Mouse (Mus musculus): ENCODE data around the gene Ephb3.
"Not testable (repeated sequence)": the region's sequence is repeated elsewhere in the genome, so short reads cannot be mapped to it uniquely, and the experiment has no call there.

Ephb3 gene

DNA sequence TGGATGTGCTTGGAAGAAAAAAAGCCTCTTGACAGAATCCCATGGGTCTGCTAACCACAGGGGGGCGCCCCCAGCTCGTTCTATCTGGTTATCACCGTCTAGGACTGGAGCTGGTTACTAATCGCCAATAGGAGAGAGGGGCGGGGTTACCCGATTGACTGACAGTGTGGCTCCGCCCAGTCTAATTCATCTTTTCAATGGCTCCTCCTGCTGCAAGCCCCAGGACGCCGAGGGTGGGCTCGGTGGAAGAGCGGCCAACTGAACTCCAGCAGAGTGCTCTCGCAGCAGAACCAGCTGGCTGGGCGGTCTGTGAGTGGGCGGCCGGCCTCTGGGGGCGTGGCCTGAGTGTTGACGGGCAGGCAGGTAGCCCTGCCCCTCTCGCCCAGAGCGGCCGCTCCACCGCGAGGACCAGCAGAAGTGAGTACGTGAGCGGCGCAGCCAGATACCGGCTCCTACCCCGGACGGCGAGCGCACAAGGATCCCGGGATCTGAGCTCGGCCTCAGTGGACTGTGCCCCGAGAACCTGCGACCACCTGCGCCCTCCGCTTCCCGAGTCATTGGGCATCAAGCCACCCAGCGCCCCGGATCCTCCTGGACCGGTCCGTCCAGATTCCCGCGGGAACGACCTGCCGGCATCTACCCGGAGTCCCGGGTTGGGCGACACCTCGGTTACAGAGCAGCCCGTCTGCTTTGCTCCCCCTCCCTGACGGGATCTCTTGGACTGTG lies at the start of gene Ephb3:
Ephb3 (plus strand) TSS at position 389 of the 726 bp plus-strand sequence.
- peak; percentile 98 to 99 for DNase-seq (ENCODE audit: low spot score in 2 of 2)

DNA sequence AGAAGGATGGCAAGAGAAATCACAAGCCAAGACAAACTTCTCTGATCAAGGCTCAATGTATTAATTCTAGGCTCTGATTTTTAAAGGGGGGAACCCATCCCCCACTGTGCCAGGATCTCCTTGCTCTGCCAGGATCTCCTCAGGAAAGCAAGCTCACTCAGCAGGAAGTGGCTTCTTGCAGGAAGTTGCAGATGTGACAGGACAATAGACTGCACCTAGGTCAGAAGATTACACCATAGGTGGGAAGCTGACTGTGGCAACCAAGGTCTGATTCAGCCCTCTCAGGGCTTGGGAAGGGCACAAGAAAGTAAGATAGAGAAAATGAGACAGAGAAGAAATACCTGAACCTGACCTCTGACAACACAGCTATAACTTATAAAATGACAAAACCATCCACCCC lies 48.3 kb upstream of the Ephb3 start:
- DNase-seq (ENCODE audit: low spot score in 2 of 2): not testable (repeated sequence)

DNA sequence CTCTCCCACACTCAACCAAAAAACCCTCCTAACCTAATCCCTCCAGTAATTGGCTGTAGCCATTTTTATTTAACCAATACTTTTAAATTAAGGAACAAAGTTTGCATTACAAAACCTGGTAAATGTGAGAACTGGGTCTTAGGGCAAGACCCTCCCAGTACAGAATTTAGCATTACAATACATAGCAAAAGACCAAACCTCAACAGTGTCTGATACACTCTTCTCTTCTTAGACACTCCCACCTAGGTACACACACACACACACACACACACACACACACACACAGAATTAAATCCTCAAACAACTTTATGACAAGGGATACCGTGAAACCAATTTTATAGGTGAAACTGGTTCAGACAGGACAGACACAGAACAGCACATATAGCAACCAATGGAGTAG lies 45.3 kb upstream of the Ephb3 start:
- DNase-seq (ENCODE audit: low spot score in 2 of 2): not testable (repeated sequence)

DNA sequence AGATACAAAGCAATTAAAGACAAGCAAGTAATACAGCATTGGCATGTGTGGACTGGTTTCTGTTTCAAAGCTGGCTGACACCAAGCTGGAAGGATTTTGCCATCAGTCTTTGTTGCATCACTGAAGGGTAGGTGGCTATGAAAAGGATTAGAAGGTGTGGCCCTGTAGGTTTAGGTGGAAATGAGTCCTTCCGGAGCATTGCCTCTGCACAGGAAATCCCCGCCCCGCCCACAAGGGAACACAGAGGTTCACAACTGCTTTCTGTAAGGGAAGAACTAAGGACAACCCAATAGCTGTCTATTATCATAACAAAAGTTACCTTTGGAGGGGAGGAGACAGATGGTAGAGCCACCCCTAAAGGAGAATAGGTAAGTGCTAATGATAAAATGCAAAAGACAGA lies 41.1 kb upstream of the Ephb3 start:
- not testable (repeated sequence) for DNase-seq (ENCODE audit: low spot score in 2 of 2)

DNA sequence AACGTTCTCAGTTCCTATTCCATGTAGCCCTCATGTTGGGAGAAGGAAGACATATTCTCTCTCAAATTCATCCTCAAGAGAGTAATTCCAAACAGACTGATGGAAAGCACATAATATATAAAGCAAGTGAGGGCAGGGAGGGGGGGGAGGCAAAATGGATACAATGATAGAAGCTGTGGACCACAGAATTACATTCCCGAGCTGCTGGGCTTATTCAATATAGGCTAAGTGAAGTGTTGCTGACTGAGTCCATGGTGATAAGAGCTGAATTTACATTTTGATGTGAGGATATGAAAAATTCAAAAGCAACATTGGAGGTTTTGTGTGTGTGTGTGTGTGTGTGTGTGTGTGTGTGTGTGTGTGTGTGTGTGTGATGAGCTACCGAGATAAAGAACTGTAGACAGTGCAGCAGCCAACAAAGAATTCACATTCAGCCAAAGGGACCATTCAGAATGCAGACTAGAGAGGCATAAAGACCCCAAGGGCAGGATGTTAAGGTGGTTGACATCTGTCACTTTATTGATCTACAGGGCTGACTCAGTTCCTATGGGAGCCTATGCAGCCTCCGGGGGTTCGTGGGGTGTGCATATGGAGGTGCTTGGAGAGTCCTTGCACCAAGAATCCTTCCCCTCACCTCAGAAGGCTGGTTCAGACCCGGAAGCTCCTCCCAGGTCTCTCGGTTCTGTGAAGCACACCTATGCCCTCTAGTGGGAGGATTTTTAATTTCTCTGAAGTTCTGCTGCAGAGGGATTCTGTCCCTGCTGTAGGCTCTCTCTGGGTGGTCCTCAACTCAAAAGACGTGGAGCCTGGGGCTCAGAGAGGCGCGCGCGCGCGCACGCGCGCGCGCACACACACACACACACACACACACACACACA lies 39.0 kb upstream of the Ephb3 start:
- not testable (repeated sequence) for DNase-seq (ENCODE audit: low spot score in 2 of 2)

DNA sequence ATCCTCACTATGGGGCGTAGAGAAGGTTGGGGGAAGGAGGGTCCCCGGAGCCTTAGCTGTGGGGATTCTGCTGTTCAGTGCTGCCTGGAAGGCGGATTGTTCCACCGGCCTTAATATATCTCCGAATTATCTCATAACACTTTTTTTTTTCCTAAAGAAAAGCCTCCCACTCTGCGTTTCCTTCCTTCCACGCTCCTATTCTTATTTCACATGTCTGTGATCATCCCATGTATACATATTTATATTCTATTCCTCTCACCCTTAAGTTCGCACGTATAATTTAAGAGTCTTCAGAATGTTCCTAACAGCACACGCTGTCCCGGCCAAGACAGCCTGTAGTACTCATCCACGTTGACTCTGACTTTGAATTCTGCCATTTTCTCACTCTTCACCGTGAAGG lies 35.8 kb upstream of the Ephb3 start:
- no peak for DNase-seq (ENCODE audit: low spot score in 2 of 2)

DNA sequence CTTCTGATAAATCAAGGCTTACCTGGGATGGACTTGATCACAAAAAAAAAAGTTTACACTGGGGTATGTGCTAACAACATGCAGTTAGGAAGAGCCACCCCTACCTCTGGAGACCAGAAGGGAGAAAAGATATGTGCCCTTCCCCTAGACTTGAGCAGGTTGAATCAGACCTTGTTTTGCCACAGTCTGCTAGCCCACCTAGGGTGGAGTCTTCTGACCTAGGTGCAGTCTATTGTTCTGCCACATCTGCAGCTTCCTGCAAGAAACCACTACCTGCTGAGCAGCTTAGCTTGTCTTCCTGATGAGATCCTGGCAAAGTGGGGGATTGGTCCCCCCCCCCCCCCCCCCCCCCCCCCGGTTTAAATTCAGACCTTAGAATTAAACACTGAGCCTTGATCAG lies 29.3 kb upstream of the Ephb3 start:
- no peak for DNase-seq (ENCODE audit: low spot score in 2 of 2)

DNA sequence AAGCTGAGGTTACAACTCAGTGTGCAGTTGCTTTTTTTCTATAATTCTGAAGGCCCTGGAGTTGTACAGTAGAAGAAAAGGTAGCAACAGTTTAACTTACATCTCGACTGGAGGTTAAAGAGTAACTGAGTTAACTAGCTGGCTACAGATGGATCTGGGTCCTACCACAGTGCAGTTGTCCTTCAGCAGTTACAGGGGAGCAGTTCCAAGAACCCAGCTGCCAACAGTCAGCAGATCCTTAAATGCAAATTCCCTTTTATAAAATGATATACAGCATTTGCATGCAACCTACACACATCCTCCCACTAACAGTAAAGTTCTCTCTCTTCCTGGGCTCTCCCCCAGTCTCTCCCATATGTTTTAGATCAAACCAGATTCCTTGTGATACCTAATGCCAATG lies 22.4 kb upstream of the Ephb3 start:
- no peak for DNase-seq (ENCODE audit: low spot score in 2 of 2)

DNA sequence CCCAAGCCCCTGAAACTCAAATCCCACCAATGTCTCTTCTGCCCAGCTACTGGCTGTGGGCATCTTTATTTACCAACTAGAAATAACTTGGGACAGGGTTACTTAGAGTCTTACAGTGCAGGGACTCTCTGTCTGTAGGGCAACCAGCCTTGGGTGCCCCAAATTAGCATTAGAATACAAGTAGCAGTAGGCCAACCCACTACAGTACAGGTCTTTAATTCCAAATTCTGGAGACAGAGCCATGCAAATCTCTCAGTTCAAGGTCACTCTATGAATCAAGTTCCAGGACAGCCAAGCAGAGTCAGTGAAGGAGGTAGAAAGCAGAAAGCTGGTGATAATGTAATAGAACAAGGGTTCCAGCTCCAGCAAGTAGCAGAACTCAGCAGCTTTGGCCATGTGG lies 19.9 kb upstream of the Ephb3 start:
- DNase-seq (ENCODE audit: low spot score in 2 of 2): no peak

DNA sequence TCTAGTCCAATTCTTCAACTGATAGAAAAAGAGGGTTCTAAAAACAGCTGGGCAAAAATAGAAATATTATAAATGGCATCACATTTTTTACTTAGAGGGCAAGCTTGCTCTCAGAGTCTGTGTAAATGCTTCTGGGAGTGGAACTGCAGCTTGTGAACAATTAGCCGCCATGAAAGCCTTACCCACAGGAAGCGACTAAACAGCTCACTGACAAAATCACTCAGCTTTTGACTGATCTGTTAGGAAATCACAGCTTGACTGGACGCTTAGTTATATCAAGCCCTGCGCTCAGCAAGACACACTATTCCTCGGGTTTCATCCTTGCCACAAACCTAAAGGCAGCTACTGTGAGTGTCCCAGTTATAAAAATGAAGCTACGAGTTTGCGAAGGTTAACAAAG lies 17.0 kb upstream of the Ephb3 start:
- no peak for DNase-seq (ENCODE audit: low spot score in 2 of 2)

DNA sequence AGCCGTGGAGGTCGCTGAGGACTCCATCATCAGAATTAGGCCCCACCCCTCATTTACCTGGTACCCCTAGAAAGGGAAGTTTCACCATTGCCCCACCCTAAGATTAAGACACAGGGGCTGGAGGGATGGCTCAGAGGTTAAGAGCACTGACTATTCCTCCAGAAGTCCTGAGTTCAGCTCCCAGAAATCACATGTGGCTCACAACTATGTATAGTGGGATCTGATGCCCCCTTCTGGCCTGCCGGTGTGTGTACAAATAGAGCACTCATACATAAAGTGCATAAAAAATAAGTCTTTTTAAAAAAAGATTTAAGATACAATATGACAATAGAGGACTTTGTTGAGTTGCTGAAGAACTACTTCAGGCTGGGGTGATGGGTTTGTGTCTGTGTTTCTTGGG lies 16.2 kb upstream of the Ephb3 start:
- no peak for DNase-seq (ENCODE audit: low spot score in 2 of 2)

DNA sequence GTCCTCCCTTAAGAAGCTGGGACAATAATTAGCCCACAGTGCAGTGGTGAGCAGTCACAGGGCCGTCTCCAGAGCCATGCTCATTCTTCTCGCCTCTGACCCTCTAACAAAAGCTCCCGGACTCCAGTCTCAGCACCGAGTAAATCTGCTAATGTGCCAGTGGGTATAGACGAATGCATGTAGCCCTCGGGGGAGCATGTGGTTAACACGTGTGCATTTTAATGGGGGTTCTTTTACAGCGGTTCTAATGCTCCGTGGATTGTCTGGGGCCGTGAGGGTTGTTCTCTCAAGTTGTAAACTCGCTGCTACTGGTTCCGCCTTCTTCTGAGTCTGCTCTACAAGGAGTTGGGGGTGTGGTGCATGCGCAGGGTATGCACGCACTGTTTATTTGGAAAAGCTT lies 13.0 kb upstream of the Ephb3 start:
- no peak for DNase-seq (ENCODE audit: low spot score in 2 of 2)

DNA sequence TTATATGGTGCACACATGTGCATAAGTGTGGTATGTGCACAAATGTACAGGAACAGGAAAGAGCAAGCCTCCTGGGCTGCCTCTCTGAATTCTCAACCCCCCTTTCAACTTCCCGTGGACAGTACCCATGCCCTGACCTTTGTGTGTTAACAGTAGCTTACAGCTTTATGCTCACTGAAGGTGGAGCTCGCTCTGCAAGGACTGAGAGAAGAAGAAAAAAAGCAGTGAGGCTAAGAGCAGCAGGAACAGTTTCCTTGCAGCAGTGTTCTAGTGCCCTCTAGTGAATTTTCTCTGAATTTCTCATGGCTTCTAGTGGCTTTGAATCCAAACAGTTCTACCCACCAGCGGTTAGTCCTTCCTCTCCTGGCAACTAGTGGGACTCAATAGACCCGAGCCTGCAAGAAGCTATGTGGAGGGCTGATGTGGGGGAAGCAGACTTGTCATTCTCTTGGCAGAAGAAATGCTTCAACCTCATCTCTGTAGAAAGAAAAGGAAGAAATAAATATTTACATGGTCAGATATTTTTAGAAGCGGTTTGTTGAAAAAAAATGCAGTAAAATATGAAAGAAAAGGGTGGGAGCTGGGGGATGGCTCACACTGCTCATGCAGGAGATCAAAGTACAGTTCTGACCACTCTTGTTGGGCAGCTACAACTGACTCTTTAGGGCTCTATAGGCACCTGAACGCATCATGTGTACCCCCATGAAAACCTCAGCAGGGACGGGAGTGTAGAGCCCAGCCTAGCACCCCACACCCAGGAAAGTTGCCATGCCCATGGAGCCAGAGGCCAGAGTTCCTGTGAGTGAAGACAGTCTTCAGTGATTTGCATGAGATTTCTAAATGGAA lies 11.8 kb upstream of the Ephb3 start:
- DNase-seq (ENCODE audit: low spot score in 2 of 2): no peak

DNA sequence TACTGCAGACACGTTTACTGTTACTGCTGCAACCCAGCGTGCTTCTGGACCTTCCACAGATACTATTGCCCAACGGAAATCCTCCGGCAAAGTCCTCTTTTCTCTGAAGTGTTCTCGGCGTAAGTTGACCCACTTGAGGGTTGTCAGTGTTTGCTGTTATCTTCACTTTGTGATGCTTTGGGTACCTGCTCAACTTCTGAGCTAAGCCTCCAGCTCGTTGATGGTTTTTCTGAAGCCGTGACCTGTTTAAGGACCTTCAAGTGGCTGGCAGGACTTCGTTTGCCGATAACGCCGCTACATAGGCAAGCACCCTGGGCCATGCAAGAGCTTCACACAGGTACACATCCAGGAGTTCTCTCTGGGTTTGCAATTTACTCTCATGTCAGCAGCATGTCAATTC lies 10.4 kb upstream of the Ephb3 start:
- no peak for DNase-seq (ENCODE audit: low spot score in 2 of 2)

DNA sequence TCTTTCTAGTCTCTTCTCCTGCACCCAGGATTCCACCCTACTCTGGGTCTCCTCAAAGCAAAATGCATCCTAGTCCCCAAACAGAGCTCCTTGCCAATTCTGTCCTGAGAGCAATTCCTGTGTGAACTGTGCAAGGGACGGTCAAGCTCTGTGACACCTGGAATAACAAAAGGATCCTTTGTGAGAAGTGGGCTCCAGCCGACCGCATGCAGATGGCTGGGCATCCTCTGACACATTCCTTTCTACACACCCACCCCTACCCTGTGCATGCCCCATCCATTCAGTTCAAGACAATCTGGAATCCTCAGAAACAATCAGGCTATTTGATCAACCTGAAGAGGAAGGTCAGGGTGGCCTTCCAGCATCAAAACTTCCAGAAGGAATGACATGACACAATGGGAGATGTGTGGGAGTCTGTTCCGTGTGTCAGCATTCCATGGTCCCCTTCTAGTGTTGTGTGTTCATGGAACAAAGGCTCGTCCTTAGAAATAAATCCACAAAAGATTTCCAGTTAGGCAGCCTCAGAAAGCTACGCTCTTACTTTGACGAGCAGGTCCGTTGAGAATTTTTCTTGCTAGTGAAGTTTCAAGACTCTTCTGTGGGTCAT lies 9.2 kb upstream of the Ephb3 start:
- DNase-seq (ENCODE audit: low spot score in 2 of 2): no peak

DNA sequence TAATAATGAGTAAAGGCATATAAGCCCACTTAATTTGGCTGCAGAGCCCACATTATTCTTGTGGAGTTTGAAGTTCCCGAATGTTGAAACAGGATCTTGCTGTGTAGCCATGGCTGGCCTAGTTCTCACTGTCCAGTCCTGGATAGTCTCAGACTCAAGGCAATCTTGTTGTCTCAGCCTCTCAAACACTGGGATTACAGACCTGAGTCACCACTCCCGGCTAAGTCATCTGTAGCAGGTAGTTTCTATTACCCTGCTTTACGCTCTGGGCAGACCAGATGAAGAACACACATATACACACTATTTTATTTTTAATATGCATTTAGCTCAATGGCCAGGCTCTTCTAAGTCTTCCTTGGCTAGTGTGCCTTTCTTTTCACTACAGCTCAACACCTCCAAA lies 8.0 kb upstream of the Ephb3 start:
- DNase-seq (ENCODE audit: low spot score in 2 of 2): no peak

DNA sequence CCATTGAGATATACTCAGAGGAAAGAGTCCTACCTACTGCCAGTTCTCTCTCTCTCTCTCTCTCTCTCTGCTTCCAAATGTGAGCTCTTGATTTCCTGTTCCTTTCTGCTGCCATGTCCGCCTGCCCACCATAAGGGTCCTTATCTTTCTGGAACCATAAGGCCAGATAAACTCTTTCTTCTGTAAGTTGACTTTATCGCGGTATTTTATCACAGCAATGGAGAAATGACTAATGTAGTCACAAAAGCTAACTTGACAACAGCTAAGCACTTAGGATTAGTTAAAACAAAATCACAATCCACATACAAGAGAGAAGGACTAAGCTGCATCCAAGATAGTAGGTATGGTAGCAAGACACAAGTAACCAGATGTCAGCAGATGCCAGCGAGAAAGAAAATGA lies 7.0 kb upstream of the Ephb3 start:
- DNase-seq (ENCODE audit: low spot score in 2 of 2): no peak

DNA sequence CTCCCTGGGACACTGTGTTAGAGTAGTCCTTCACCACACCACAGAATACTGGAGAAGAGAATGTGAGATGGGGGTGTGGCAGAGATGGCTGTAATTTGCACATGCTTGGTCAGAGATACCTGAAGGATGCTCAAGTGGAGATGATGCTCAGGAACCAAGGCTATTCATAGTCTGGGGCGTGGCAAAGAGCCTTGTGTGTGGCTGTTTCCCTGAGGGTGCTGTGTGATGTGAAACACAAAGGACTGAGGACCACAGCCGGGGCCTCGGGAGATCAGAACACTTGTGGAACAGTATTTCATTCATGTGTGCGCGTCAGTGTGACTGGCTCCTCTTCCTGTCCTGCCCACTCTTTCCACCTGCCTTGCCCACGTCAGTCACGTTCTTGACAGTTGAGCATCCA lies 6.5 kb upstream of the Ephb3 start:
- no peak for DNase-seq (ENCODE audit: low spot score in 2 of 2)

DNA sequence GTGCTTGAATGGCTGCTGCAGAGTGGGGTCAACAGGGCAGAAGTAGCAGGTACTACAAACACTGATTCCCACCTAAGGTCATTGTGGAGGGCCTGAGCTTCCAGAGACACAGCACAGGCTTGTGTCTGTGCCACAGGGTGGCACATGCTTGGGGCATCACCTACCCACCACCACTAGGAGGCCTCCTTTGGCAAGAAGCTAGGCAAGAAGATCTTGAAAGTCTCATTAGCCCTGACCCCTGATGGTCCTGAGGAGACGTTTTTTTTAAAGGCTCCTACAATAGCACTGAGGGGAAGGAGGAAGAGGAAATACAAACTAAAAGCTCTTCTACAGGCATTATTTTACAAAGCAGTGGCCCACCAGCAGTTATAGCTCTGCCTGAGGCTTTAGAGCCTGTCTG lies 6.0 kb upstream of the Ephb3 start:
- DNase-seq (ENCODE audit: low spot score in 2 of 2): no peak

DNA sequence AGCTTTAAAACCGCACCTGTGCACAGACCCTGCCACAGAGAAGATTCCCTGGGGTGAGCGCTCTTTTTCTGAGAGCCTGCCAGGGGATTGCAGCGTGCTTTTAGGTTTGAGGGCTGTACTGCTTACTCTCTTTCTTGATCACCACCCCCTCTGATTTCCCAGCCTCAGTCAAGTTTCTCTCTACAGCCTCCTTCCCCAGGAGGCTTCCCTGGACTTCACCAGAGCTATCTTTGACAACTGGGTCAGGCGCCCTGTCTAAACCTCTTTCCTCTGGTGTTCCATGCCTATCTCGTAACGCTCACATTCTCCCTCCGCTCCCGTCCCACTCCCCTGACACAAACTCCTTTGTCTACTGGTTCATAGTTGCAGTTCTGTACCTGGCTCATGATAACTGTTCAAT lies 5.1 kb upstream of the Ephb3 start:
- no peak for DNase-seq (ENCODE audit: low spot score in 2 of 2)

DNA sequence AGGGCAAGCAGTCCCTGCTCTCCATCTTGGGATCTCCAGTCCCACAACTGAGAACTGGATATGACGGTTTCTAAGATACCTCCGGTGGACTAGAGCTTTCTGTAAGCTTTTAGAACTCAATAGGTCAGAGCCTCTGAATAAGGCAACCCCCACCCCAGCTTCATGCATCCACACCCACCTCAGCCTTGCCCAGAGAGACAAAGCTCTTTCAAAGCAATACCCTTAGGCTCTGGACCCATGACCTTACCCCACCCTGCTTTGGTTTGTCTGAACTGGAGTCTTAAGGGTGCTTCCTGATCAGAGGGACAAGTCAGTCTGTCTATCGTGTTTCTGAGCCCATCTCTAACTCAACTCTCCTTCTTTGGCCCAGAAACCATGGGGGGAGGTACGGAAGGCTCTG lies 1.8 kb upstream of the Ephb3 start:
- no peak for DNase-seq (ENCODE audit: low spot score in 2 of 2)
